Mouse (Mus musculus): ENCODE results near the gene Slc12a7.

GRCm38 (mm10) chr13:73757362-73757761, 24.5 kb downstream of the Slc12a7 start:
- no peak for TF ChIP-seq CTCF (IDR thresholded peaks at IDR 0.05; ENCODE audit: low read depth, low read length)
- no peak for TF ChIP-seq POLR2A (IDR thresholded peaks at IDR 0.05; ENCODE audit: insufficient read depth, low read length)
- TF ChIP-seq EP300 (IDR thresholded peaks at IDR 0.05; ENCODE audit: insufficient read depth, low read depth, low read length): no peak

Data from ES-Bruce4 (cell line).